Mouse (Mus musculus) limb, embryonic 14.5 days (tissue): ENCODE measurements around the gene Uap1. TPM values are rescaled to one million over a fixed set of nuclear protein-coding genes. Genes with fewer than 3 reads are reported as not detected.
"Not testable (repeated sequence)": the region's sequence is repeated elsewhere in the genome, so short reads cannot be mapped to it uniquely, and the experiment has no call there.

ENCODE experiments used
- ATAC-seq: fragments of 200-750 bp; cut with Nextera tagmentation; 2 replicates; pipeline ENCODE4 v1.8.0; 2017; ENCODE audit warnings: low read depth, moderate number of reproducible peaks, moderate TSS enrichment; ENCODE audit not compliant: low FRiP score
- DNase-seq: peaks from one replicate; pipeline ENCODE4 v3.0.0-alpha.2; 2015; ENCODE audit warnings: low spot score
- H3K27ac ChIP-seq: fragments of 300-500 bp; sonication (generic); replicated peaks from 2 replicates; pipeline ENCODE4 v1.5.1; 2014; ENCODE audit warnings: low read depth, mild to moderate bottlenecking, low read length, moderate library complexity, mixed read lengths
- H3K27me3 ChIP-seq: fragments of 300-500 bp; sonication (generic); 2 replicates; pipeline ENCODE4 v1.6.1; 2014; ENCODE audit warnings: low read length, mixed read lengths; ENCODE audit not compliant: control insufficient read depth, insufficient read depth
- H3K36me3 ChIP-seq: fragments of 300-500 bp; sonication (generic); 2 replicates; pipeline ENCODE4 v1.6.1; 2014; ENCODE audit warnings: mild to moderate bottlenecking, low read length, moderate library complexity, mixed read lengths; ENCODE audit not compliant: control insufficient read depth, insufficient read depth
- H3K4me1 ChIP-seq: fragments of 300-500 bp; sonication (generic); 2 replicates; pipeline ENCODE4 v1.6.1; 2014; ENCODE audit warnings: antibody characterized with exemption, low read length, mixed read lengths; ENCODE audit not compliant: control insufficient read depth, insufficient read depth
- H3K4me2 ChIP-seq: fragments of 300-500 bp; sonication (generic); replicated peaks from 2 replicates; pipeline ENCODE4 v1.6.1; 2014; ENCODE audit warnings: low read depth, mild to moderate bottlenecking, low read length, moderate library complexity; ENCODE audit not compliant: severe bottlenecking
- H3K4me3 ChIP-seq: fragments of 300-500 bp; sonication (generic); replicated peaks from 2 replicates; pipeline ENCODE4 v1.5.1; 2014; ENCODE audit warnings: low read length
- H3K9ac ChIP-seq: fragments of 300-500 bp; sonication (generic); 2 replicates; pipeline ENCODE4 v1.6.1; 2014; ENCODE audit warnings: mild to moderate bottlenecking, low read depth, low read length, moderate library complexity; ENCODE audit not compliant: severe bottlenecking
- H3K9me3 ChIP-seq: fragments of 300-500 bp; sonication (generic); 2 replicates; pipeline ENCODE4 v1.6.1; 2016; ENCODE audit warnings: low read length; ENCODE audit not compliant: control insufficient read depth
- POLR2A ChIP-seq: fragments of 200-500 bp; IDR thresholded peaks from 2 replicates; pipeline ENCODE4 v1.8.0; 2012; ENCODE audit warnings: inconsistent platforms, mild to moderate bottlenecking, moderate library complexity, borderline replicate concordance; ENCODE audit not compliant: insufficient read depth, insufficient read length; ENCODE audit errors: extremely low read depth
- WGBS: fragments of 180-500 bp; shearing (Covaris S2); extraction: QIAGEN DNeasy Blood & Tissue Kit; methylation state at CpG from one replicate; pipeline ENCODE4 v1.1.7; 2014; 5-methylcytosine and 5-hydroxymethylcytosine counted together
- polyA plus RNA-seq, 2 experiments: library from polyadenylated mRNA; depleted of rRNA in 1 of 2; stranded (reverse) in 1 of 2; unstranded in 1 of 2; fragments of >200 nt; fragmentation: Nextera tagmentation in 1 of 2; extraction: Ambion mirVana in 1 of 2; gene quantifications; 2 replicates each; pipeline versions ENCODE4 v1.2.1 to v1.2.3; 2012 to 2014

The Uap1 gene
- polyA plus RNA-seq, 2 experiments, result 50.5 to 76.4 TPM

GRCm38 (mm10) chr1:170113616-170114015 is 61.1 kb downstream of the Uap1 start:
- Histone ChIP-seq H3K36me3 (no peaks in the 10 kb centered on the region), H3K27me3 (no peaks in the 10 kb centered on the region), H3K4me2 (no peak overlapping the region), H3K4me1 (peaks cover 15% of the 10 kb centered on the region), H3K27ac (no peak overlapping the region), H3K9me3 (no peaks in the 10 kb centered on the region), H3K4me3 (no peak overlapping the region), H3K9ac (no peak overlapping the region)
- WGBS, result 76% methylated on average over 6 of the region's 6 CpGs
- TF ChIP-seq POLR2A, result no peak
- DNase-seq (no peak), ATAC-seq (no peak)

- ATAC-seq (no peak), DNase-seq (no peak)
- no peak overlapping the region for H3K27ac ChIP-seq
- WGBS, result 76% methylated on average over 10 of the region's 10 CpGs
- H3K9me3 ChIP-seq, result no peaks in the 10 kb centered on the region
- no peaks in the 10 kb centered on the region for H3K36me3 ChIP-seq
- TF ChIP-seq POLR2A, result no peak
- H3K27me3 ChIP-seq, result no peaks in the 10 kb centered on the region
- H3K4me3 ChIP-seq, result no peak overlapping the region
- no peak overlapping the region for H3K4me2 ChIP-seq
- H3K9ac ChIP-seq, result no peak overlapping the region
- H3K4me1 ChIP-seq, result peaks cover 26% of the 10 kb centered on the region
These were observed 62.5 kb downstream of the Uap1 start for GRCm38 (mm10) chr1:170112261-170112660.

- Histone ChIP-seq H3K27me3 (no peaks in the 10 kb centered on the region), H3K4me1 (peaks cover 29% of the 10 kb centered on the region), H3K4me3 (0 out of 2 replicates have a peak overlapping the region, but pooled peaks have one; percentile 65), H3K9me3 (no peaks in the 10 kb centered on the region), H3K9ac (0 out of 2 replicates have a peak overlapping the region, but pooled peaks have one; percentile 9), H3K4me2 (peak overlapping the region; percentile 70), H3K27ac (peak overlapping the region; percentile 98), H3K36me3 (no peaks in the 10 kb centered on the region)
- DNase-seq (no peak), ATAC-seq (no peak)
- TF ChIP-seq POLR2A, result no peak
- WGBS, result 78% methylated on average over 16 of the region's 16 CpGs
These were observed 63.0 kb downstream of the Uap1 start for GRCm38 (mm10) chr1:170111651-170112226.

GRCm38 (mm10) chr1:170110516-170111332 is 64.0 kb downstream of the Uap1 start, which contains the start of gene Ddr2:
Ddr2 (minus strand) TSS chr1:170110762.
- ATAC-seq, result peak; percentile 91
- Histone ChIP-seq H3K9me3 (no peaks in the 10 kb centered on the region), H3K27me3 (no peaks in the 10 kb centered on the region), H3K36me3 (no peaks in the 10 kb centered on the region), H3K9ac (peak within 1 kb of the TSS; percentile 81), H3K27ac (peak within 1 kb of the TSS; percentile 98), H3K4me3 (peak within 1 kb of the TSS; percentile 65), H3K4me2 (peak within 1 kb of the TSS; percentile 70), H3K4me1 (peaks cover 33% of the 10 kb centered on the region)
- 18% methylated on average over 17 of the region's 17 CpGs for WGBS
- TF ChIP-seq POLR2A, result peak; percentile 76; the same call in 1 of the 2 replicates
- DNase-seq, result peak; percentile 96

DNA sequence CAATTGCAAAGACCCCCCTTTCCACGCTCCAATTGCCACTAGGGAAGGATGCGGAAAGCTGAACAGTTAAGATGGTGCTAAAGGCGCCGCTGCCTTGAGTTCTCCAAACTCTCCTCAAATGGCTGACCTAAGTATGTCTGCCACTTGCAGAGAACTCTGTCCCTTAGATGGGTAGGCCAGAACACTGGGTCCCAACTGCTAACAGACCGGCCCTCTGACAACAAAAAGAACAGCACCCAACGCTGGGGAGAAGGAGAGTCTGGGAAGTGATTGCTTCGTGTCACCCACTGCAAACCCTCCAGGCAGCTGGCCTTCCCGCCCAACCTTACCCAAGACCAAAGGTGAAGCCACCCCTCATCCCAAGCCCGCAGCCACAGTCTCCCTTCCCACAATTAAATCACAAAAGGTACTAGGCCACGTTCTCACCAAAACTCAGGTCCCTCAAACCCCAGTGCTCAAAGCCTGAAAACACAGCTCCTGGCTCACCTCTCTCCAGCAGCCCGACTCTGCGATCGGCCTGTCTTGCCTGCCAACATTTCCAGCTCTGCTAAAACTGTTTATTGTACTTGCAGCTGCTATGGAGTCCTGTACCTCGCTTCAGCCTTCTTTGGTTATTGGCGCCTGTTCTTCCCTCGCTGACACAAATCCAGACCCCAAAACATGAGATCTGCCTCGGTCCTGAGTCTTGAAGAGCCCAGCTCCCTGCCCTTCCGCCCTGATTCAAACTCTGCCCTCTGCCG is 64.8 kb downstream of the Uap1 start:
- H3K9me3 ChIP-seq, result no peaks in the 10 kb centered on the region
- WGBS, result 15% methylated on average over 19 of the region's 19 CpGs
- peak; percentile 49 for DNase-seq
- no peaks in the 10 kb centered on the region for H3K27me3 ChIP-seq
- peak overlapping the region; percentile 81 for H3K9ac ChIP-seq
- no peaks in the 10 kb centered on the region for H3K36me3 ChIP-seq
- H3K4me3 ChIP-seq, result peak overlapping the region; percentile 65
- peak overlapping the region; percentile 70 for H3K4me2 ChIP-seq
- peaks cover 36% of the 10 kb centered on the region for H3K4me1 ChIP-seq
- peak overlapping the region; percentile 98 for H3K27ac ChIP-seq
- ATAC-seq, result peak; percentile 60
- TF ChIP-seq POLR2A, result no peak

GRCm38 (mm10) chr1:170102814-170103213 is 71.9 kb downstream of the Uap1 start:
- ATAC-seq, result not testable (repeated sequence)

More at GRCm38 (mm10) chr1:170102814-170103213, 71.9 kb downstream of the Uap1 start:
- WGBS, result 90% methylated on average over 6 of the region's 6 CpGs
- H3K27ac ChIP-seq, DNase-seq, H3K9me3 ChIP-seq, H3K36me3 ChIP-seq, H3K9ac ChIP-seq, H3K27me3 ChIP-seq, H3K4me3 ChIP-seq, H3K4me2 ChIP-seq: not testable (repeated sequence)
- peaks cover 14% of the 10 kb centered on the region for H3K4me1 ChIP-seq
